Mouse (Mus musculus): ENCODE measurements around the gene Ado.

Gene Ado

GRCm38 (mm10) chr10:67548877-67549731, at the start of gene Ado:
TSS of gene Ado (minus strand) at chr10:67548955.
- DNase-seq (ENCODE audit: low read depth in 1 of 2, low spot score in 2 of 2): peak; percentile 50 to 76

DNA sequence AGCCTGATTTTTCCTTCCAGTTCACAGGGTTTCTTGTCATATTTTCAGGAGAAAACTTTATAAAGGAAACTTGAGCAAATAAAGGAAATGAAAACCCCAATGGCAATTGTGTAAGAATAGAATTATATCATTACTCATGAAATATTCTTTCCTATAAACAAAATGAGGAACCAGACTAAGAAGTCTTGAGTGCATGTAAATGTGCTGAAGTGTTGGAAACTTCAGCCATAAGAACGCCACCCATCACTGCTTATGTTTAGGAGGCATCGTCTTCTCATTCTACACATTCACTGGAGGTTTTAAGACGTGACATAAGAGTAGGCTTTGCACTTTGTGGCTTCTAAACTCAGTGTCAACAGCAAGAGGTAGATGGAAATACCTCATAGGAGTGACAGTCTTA, 46.5 kb upstream of the Ado start:
- DNase-seq (ENCODE audit: low read depth in 1 of 2, low spot score in 2 of 2): no peak

DNA sequence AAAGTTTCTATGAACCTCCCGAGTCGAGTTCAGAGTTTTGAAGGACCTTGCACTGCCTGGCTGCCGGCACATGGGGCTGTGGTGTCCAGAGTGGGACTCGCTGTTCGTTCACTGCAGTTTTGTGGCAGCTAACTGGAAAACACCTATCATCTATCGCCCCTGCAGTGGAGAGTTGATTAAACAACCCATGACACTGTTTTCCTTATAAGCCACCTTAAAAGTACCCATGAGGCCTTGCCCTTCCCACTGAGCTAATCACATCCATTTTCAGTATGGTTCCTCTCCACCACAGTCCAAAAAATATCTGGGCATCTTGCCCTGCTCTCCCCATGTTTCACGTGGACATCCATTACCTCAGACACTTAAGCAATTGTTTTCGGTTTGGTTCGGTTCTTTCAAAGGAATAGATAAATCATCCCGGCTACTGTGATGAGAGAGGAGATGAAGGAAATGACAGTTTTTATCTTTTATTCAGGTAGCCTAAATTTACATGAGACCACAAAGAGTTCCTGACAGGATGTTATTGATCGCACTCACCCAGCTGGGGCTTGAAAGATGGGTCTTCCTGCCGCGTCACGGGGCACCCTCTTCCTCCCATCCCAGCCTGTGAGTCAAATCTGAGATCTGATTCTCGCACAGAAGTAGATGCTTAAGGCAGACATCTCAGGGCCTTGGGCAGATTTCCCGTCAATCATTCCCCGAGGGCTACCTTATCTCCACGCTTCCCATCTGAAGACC, 37.3 kb upstream of the Ado start:
- DNase-seq (ENCODE audit: low read depth in 1 of 2, low spot score in 2 of 2): no peak

GRCm38 (mm10) chr10:67581698-67582285, 33.0 kb upstream of the Ado start:
- no peak for DNase-seq (ENCODE audit: low read depth in 1 of 2, low spot score in 2 of 2)

GRCm38 (mm10) chr10:67579830-67580229, 31.1 kb upstream of the Ado start:
- no peak for DNase-seq (ENCODE audit: low read depth in 1 of 2, low spot score in 2 of 2)

DNA sequence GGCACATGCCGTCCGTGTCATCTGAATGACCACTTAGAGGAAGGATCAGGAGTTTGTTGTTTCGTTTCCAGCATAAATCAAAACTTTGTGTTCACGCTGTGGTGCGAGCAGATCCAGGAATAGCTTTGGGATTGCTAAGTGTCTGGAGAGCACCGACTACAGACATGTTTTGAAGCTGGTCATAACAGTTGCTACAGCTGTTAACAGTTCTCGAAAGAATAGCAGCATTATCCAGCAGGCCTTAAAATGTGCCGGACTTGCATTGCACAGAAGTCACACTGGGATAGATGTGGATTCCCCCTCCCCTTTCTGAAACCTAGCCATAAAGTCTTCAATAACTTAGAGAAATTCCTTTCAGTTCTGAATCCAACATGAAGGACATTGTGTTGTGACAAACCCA, 24.6 kb upstream of the Ado start:
- DNase-seq (ENCODE audit: low read depth in 1 of 2, low spot score in 2 of 2): no peak

GRCm38 (mm10) chr10:67571443-67571842, 22.7 kb upstream of the Ado start:
- no peak for DNase-seq (ENCODE audit: low read depth in 1 of 2, low spot score in 2 of 2)

DNA sequence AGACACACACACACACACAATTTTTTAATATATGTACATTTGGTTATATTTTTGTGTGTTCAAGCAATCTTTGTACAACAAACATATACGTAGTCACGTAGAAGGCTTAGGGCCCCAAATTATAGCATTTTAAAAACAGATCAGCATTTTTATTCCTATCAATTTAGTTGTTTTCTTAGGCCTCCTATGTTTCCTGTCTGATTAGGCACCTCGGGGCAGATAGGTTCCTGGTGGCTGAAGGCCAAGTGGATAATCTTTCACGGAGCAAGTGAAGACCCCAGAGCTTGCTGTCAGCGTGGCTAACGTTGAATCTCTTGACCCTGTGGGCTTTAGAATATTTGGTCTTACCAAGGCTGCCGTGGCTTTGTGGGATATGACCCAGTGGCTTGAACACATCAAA, 20.8 kb upstream of the Ado start:
- DNase-seq (ENCODE audit: low read depth in 1 of 2, low spot score in 2 of 2): no peak

- no peak for DNase-seq (ENCODE audit: low read depth in 1 of 2, low spot score in 2 of 2)
Measured at GRCm38 (mm10) chr10:67566104-67566503, 17.3 kb upstream of the Ado start.

GRCm38 (mm10) chr10:67564509-67564908, 15.8 kb upstream of the Ado start:
- DNase-seq (ENCODE audit: low read depth in 1 of 2, low spot score in 2 of 2): no peak

DNA sequence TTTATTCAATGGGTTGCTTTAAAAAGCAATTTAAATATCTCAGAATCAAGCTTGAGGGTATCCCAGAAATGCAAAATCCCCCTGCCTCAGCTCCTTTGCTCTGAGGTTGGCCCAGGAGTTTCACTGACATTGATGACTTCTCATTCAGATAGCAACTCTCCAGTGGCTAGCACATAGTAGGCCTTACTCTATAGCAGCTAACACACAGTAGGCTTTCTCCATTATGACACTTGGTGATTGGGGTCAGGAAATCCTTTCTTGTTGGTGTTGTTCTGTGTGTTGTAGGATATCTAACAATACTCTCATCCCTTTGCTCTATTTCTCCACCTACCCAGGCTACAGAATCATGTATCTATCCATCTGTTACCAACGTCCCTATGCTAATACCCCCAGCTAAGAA, 12.4 kb upstream of the Ado start:
- DNase-seq (ENCODE audit: low read depth in 1 of 2, low spot score in 2 of 2): no peak

GRCm38 (mm10) chr10:67559765-67560394, 11.1 kb upstream of the Ado start:
- DNase-seq (ENCODE audit: low read depth in 1 of 2, low spot score in 2 of 2): no peak

DNA sequence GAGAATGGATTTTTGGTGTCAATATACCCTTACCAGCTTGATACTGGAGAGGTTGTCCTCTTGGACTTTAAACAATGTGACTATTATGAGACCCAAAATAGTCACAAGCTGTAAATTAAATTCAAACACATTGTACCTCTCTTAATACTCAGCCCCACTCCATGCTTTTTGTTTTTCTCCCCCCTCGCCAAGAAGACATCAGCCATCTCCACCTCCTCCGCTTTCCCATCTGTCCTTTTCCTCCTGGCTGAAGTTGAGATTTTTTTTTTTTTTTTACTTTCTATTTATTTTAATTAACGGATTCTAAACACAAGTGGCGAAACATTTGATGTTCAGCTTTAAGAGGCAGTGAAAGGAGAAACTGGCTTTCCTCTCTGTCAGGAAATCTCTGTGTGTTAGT, 9.3 kb upstream of the Ado start:
- no peak for DNase-seq (ENCODE audit: low read depth in 1 of 2, low spot score in 2 of 2)

GRCm38 (mm10) chr10:67548261-67548854, 397 bp downstream of the Ado start:
- DNase-seq (ENCODE audit: low read depth in 1 of 2, low spot score in 2 of 2): peak in 1 of 2 experiments; percentile 23

GRCm38 (mm10) chr10:67547850-67548260, 900 bp downstream of the Ado start:
- no peak for DNase-seq (ENCODE audit: low read depth in 1 of 2, low spot score in 2 of 2)

DNA sequence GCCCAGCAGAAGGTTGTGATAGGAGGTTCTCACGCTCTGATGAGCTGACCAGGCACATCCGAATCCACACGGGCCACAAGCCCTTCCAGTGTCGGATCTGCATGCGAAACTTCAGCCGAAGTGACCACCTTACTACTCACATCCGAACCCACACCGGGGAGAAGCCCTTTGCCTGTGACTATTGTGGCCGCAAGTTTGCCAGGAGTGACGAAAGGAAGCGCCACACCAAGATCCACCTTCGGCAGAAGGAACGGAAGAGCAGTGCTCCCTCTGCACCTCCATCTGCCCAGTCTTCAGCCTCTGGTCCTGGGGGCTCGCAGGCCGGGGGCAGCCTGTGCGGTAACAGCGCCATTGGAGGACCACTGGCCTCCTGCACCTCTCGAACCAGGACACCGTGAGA, 8.2 kb downstream of the Ado start:
- no peak for DNase-seq (ENCODE audit: low read depth in 1 of 2, low spot score in 2 of 2)

GRCm38 (mm10) chr10:67539401-67539730, 9.4 kb downstream of the Ado start:
- DNase-seq (ENCODE audit: low read depth in 1 of 2, low spot score in 2 of 2): no peak

DNA sequence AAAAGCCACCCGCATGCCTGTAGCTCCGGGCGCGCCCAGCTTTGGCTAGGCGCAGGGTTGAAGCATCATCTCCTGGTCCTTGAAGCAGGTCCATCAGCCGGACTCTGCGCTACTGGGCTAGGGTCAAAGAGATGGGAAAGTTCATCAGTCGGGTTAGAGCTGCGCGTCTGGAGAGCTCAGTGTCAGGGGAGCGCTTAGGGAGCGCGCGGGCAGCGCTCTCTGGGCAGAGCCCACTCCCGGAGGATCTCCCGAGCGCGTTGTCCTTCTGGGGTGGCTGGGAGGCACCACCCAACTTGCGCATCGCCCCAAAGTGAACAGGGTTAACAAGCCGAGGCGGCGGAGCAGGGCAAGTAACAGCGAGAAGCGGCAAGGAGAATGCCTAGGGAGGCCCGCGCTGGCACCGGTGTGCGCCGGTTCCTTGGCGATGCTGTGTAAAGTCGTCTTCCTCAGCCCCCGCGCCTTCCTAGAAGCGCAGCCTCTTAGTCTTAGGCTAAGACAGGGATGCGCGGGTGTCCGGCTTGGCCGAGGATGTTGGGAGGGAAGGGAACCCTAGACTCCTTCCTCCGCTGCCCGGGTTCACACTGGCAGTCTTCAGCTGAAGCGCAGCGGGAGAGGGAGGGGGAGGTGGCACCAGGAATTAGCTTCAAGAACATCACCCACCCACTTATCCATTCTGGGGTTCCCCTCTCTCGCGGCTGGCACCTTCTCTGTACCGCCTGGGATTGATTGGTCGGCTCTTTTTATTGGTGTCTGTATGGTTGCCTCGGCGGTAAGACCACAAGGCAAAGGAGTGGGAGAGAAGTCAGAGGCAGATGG, 10.0 kb downstream of the Ado start:
- DNase-seq (ENCODE audit: low read depth in 1 of 2, low spot score in 2 of 2): no peak

GRCm38 (mm10) chr10:67538106-67538505, 10.6 kb downstream of the Ado start:
- DNase-seq (ENCODE audit: low read depth in 1 of 2, low spot score in 2 of 2): no peak
